In the genomic region with DNA sequence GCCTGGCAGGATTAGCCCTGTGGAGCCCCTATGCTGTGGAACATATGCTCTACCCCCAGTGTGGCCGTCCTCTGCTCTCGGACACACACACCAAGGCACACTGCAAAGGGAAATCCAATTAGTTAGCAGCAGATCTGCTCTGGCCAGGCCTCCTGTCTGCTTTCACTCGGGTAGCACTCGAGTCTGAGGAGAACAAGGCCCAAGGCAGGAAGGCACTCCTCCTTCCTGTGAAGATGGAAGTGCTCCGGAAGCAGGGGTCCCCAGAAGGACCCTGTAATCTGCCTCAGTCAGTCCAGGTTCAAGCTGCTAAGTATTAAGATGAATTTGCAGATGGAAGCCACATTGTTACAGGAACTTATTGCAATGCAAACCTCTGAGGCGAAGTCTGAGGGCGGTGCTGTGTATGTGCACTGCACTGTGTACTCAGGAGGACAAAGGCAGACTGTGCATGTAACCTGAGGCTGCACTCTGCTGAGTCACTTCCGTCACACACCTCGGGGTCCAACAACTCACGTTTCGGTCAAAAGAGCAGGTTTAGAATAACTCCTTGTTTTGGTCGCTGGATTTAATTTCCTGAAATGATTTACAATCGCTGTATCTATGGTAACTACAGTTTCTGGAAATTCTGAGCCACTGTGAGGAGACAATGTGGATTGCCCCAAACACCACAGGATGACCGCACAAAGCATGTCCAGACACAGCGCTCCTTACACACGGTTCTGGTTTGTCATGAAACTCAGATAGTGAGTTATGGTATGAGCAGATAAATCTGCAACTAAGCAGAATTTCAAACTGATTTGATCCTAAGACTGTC, we compare ENCODE assay signal across 8 mouse cellular contexts. TPM values are rescaled to one million over a fixed set of nuclear protein-coding genes. Genes with fewer than 3 reads are reported as not detected.
A peak's percentile ranks its signal among the peaks of the same experiment; 100 is the strongest.
DNase-seq lines count a peak whose midpoint lies in the region; ATAC-seq lines count a peak whose summit lies in the region.

No protein-coding gene starts in this region.

- DNase-seq in heart, postnatal 25 days (ENCODE audit: low spot score), result no peak
- peak; percentile 78 for DNase-seq in embryo, embryonic 10.5 days (ENCODE audit: low spot score)
- DNase-seq in intestine, embryonic 14.5 days (ENCODE audit: low spot score), result peak; percentile 68
- DNase-seq in gastrocnemius, adult 18-20 months (ENCODE audit: low spot score), result no peak
- DNase-seq in adrenal gland, postnatal 4 days (ENCODE audit: low spot score in 2 of 2), result no peak

- intact Hi-C loops in heart, postnatal 25 days (cut with DNase I), result no loop called here

- no peaks in the 10 kb centered on the region for H3K36me3 ChIP-seq in heart, embryonic 11.5 days (ENCODE audit: control insufficient read depth, insufficient read depth, low read length)
- no peaks in the 10 kb centered on the region for H3K36me3 ChIP-seq in intestine, embryonic 14.5 days (ENCODE audit: control insufficient read depth, insufficient read depth, low read length)
- no peaks in the 10 kb centered on the region for H3K36me3 ChIP-seq in liver, embryonic 16.5 days (ENCODE audit: control insufficient read depth, insufficient read depth)
- H3K36me3 ChIP-seq in stomach, embryonic 16.5 days (ENCODE audit: control insufficient read depth, insufficient read depth, low read length), result no peaks in the 10 kb centered on the region

- H3K4me3 ChIP-seq in heart, embryonic 11.5 days (ENCODE audit: low read depth, low read length), result no peak overlapping the region; the same call in 1 of the 2 replicates
- H3K4me3 ChIP-seq in intestine, embryonic 14.5 days (ENCODE audit: low read depth, low read length), result no peak overlapping the region
- H3K4me3 ChIP-seq in liver, embryonic 16.5 days (ENCODE audit: low read depth, low read length), result no peak overlapping the region
- no peak overlapping the region for H3K4me3 ChIP-seq in stomach, embryonic 16.5 days (replicated peaks; ENCODE audit: low read length)

- peak overlapping the region; percentile 23; the same call in 1 of the 2 replicates for H3K9ac ChIP-seq in heart, embryonic 11.5 days (ENCODE audit: low read depth, low read length)
- H3K9ac ChIP-seq in intestine, embryonic 14.5 days (ENCODE audit: low read length), result peak overlapping the region; percentile 13; the same call in 1 of the 2 replicates
- H3K9ac ChIP-seq in liver, embryonic 16.5 days (ENCODE audit: low read depth, low read length), result no peak overlapping the region
- H3K9ac ChIP-seq in stomach, embryonic 16.5 days (ENCODE audit: low read length), result peak overlapping the region; percentile 60

- peaks cover 51% of the 10 kb centered on the region for H3K4me1 ChIP-seq in heart, embryonic 11.5 days (ENCODE audit: control insufficient read depth, insufficient read depth, low read length)
- peaks cover 42% of the 10 kb centered on the region for H3K4me1 ChIP-seq in intestine, embryonic 14.5 days (replicated peaks; ENCODE audit: control insufficient read depth, insufficient read depth, low read length)
- H3K4me1 ChIP-seq in liver, embryonic 16.5 days (ENCODE audit: control insufficient read depth, low read depth, low read length), result peaks cover 45% of the 10 kb centered on the region
- peaks cover 35% of the 10 kb centered on the region for H3K4me1 ChIP-seq in stomach, embryonic 16.5 days (ENCODE audit: control insufficient read depth, insufficient read depth, low read length)

- 49% methylated on average over 16 of the region's 16 CpGs for WGBS in heart, embryonic 11.5 days (ENCODE audit: insufficient replicate concordance)
- WGBS in intestine, embryonic 14.5 days, result 36% methylated on average over 16 of the region's 16 CpGs
- 17% methylated on average over 16 of the region's 16 CpGs for WGBS in liver, embryonic 16.5 days (ENCODE audit: insufficient replicate concordance)
- 23% methylated on average over 16 of the region's 16 CpGs for WGBS in stomach, embryonic 16.5 days

- no peaks in the 10 kb centered on the region for H3K27me3 ChIP-seq in heart, embryonic 11.5 days (ENCODE audit: control insufficient read depth, insufficient read depth, low read length)
- H3K27me3 ChIP-seq in intestine, embryonic 14.5 days (replicated peaks; ENCODE audit: control insufficient read depth, insufficient read depth, low read length), result no peaks in the 10 kb centered on the region
- no peaks in the 10 kb centered on the region for H3K27me3 ChIP-seq in liver, embryonic 16.5 days (ENCODE audit: control insufficient read depth, insufficient read depth, low read depth, low read length)
- H3K27me3 ChIP-seq in stomach, embryonic 16.5 days (ENCODE audit: control insufficient read depth, insufficient read depth, low read length), result no peaks in the 10 kb centered on the region

- peak overlapping the region; percentile 36 for H3K4me2 ChIP-seq in heart, embryonic 11.5 days
- H3K4me2 ChIP-seq in intestine, embryonic 14.5 days (ENCODE audit: low read length), result peak overlapping the region; percentile 14; the same call in 1 of the 2 replicates
- H3K4me2 ChIP-seq in liver, embryonic 16.5 days (ENCODE audit: low read depth, low read length), result peak overlapping the region; percentile 33; the same call in 1 of the 2 replicates
- H3K4me2 ChIP-seq in stomach, embryonic 16.5 days (ENCODE audit: low read depth, low read length), result peak overlapping the region; percentile 40

- peak overlapping the region; percentile 81 for H3K27ac ChIP-seq in heart, embryonic 11.5 days (ENCODE audit: low read depth, low read length)
- peak overlapping the region; percentile 89 for H3K27ac ChIP-seq in intestine, embryonic 14.5 days (ENCODE audit: low read depth)
- H3K27ac ChIP-seq in liver, embryonic 16.5 days (ENCODE audit: low read length), result peak overlapping the region; percentile 75
- peak overlapping the region; percentile 97 for H3K27ac ChIP-seq in stomach, embryonic 16.5 days (ENCODE audit: low read length)

- no peaks in the 10 kb centered on the region for H3K9me3 ChIP-seq in heart, embryonic 11.5 days (replicated peaks; ENCODE audit: control insufficient read depth, low read length)
- H3K9me3 ChIP-seq in intestine, embryonic 14.5 days (ENCODE audit: control insufficient read depth, low read length), result no peaks in the 10 kb centered on the region
- no peaks in the 10 kb centered on the region for H3K9me3 ChIP-seq in liver, embryonic 16.5 days (replicated peaks; ENCODE audit: control insufficient read depth, low read length)
- H3K9me3 ChIP-seq in stomach, embryonic 16.5 days (replicated peaks; ENCODE audit: control insufficient read depth, low read length), result no peaks in the 10 kb centered on the region

- peak; percentile 46; the same call in 1 of the 2 replicates for ATAC-seq in heart, embryonic 11.5 days (replicated peaks; ENCODE audit: insufficient number of reproducible peaks, low FRiP score, low TSS enrichment)
- ATAC-seq in intestine, embryonic 14.5 days (replicated peaks; ENCODE audit: low FRiP score, low TSS enrichment, low read depth), result peak; percentile 80
- ATAC-seq in liver, embryonic 16.5 days (ENCODE audit: low read depth), result peak; percentile 74
- peak; percentile 84 for ATAC-seq in stomach, embryonic 16.5 days (ENCODE audit: insufficient read depth, low FRiP score)

RNA-seq across cellular contexts. Expression of a gene that starts 20.5 kb away (rescaled TPM):
- 11.8 and 12.5 TPM in 2 replicates for polyA plus RNA-seq in heart, embryonic 11.5 days (2014; fragmentation: Nextera tagmentation; extraction: Ambion mirVana)
- 100 to 1,000 TPM; 133 to 137 TPM for total RNA-seq in heart, postnatal 25 days (2021)
- 20.1 and 23.4 TPM in 2 replicates for polyA plus RNA-seq in intestine, embryonic 14.5 days (2014; fragmentation: Nextera tagmentation; extraction: Ambion mirVana)
- 14.3 and 16.8 TPM in 2 replicates for polyA plus RNA-seq in liver, embryonic 16.5 days (2015; fragmentation: Nextera tagmentation; extraction: Ambion mirVana)
- 21.2 and 23.3 TPM in 2 replicates for polyA plus RNA-seq in stomach, embryonic 16.5 days (2015; fragmentation: Nextera tagmentation; extraction: Ambion mirVana)
- 100 to 1,000 TPM; 211 to 222 TPM for total RNA-seq in gastrocnemius, adult 18-20 months (2021)
- 100 to 1,000 TPM; 127 to 130 TPM for total RNA-seq in adrenal gland, postnatal 4 days (2021)

RNA-seq across cellular contexts. Expression of a gene that starts 38.0 kb away (rescaled TPM):
- polyA plus RNA-seq in heart, embryonic 11.5 days (2014; fragmentation: Nextera tagmentation; extraction: Ambion mirVana), result 226 and 242 TPM in 2 replicates
- total RNA-seq in heart, postnatal 25 days (2021), result 10 to 100 TPM; 59.9 to 60.7 TPM
- polyA plus RNA-seq in intestine, embryonic 14.5 days (2014; fragmentation: Nextera tagmentation; extraction: Ambion mirVana), result 302 and 314 TPM in 2 replicates
- polyA plus RNA-seq in liver, embryonic 16.5 days (2015; fragmentation: Nextera tagmentation; extraction: Ambion mirVana), result 105 and 114 TPM in 2 replicates
- 228 and 245 TPM in 2 replicates for polyA plus RNA-seq in stomach, embryonic 16.5 days (2015; fragmentation: Nextera tagmentation; extraction: Ambion mirVana)
- total RNA-seq in gastrocnemius, adult 18-20 months (2021), result 10 to 100 TPM; 66.9 to 69.7 TPM
- 100 to 1,000 TPM; 115 to 124 TPM for total RNA-seq in adrenal gland, postnatal 4 days (2021)

RNA-seq across cellular contexts. Expression of a gene that starts 56.3 kb away (rescaled TPM):
- polyA plus RNA-seq in heart, embryonic 11.5 days (2014; fragmentation: Nextera tagmentation; extraction: Ambion mirVana), result 3.8 and 4.1 TPM in 2 replicates
- total RNA-seq in heart, postnatal 25 days (2021), result 10 to 100 TPM; 14.0 to 14.8 TPM
- polyA plus RNA-seq in intestine, embryonic 14.5 days (2014; fragmentation: Nextera tagmentation; extraction: Ambion mirVana), result 5.8 and 6.6 TPM in 2 replicates
- polyA plus RNA-seq in liver, embryonic 16.5 days (2015; fragmentation: Nextera tagmentation; extraction: Ambion mirVana), result 2.4 and 2.5 TPM in 2 replicates
- polyA plus RNA-seq in stomach, embryonic 16.5 days (2015; fragmentation: Nextera tagmentation; extraction: Ambion mirVana), result 4.4 and 5.9 TPM in 2 replicates
- total RNA-seq in gastrocnemius, adult 18-20 months (2021), result 10 to 100 TPM; 23.7 to 26.1 TPM
- total RNA-seq in adrenal gland, postnatal 4 days (2021), result 10 to 100 TPM; 24.5 to 24.8 TPM

Comparison
In these comparisons a context has a peak if more than half of its experiments do, and no peak if none do; other contexts are left out.
1. DNase-seq: peak in embryo, embryonic 10.5 days (single experiment) and intestine, embryonic 14.5 days (single experiment); none in heart, postnatal 25 days (single experiment), gastrocnemius, adult 18-20 months (single experiment) and adrenal gland, postnatal 4 days (0 of 2).
2. Peak in every context shown above with its lines, with median percentiles within 50 percentile points of each other: ATAC-seq, H3K27ac ChIP-seq and H3K4me2 ChIP-seq.